Mouse (Mus musculus): ENCODE data around the gene Gng12.

DNA sequence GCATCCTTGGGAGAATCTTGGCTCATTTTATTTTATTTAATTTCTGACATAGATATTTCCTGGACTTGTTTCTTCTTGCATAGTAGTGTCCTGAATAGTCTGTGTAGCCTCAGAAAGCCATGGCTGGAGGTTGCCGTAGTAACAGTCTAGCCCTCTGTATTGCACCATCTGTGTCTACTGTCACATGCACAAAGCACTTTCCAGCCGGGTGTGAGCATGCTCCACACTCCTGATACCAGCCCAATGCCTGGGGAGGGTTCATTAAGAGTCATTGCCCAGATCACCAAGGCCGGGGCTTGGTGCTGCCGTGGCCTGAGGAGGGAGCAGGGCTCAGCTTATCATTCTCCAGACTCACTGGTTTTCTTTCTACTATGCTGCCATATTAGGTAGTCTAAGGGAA, 68.0 kb downstream of the Gng12 start:
- TF ChIP-seq POLR2A (IDR thresholded peaks at IDR 0.05; ENCODE audit: borderline replicate concordance, low read depth, low read length) (no peak), CTCF (IDR thresholded peaks at IDR 0.05; ENCODE audit: low read depth, low read length) (no peak)

All from bone marrow macrophage, adult 2 months (primary cell).